Mouse (Mus musculus) brain, embryonic 18.5 days (tissue): ENCODE results near the gene Tor1a.
"Not testable (repeated sequence)": the region's sequence is repeated elsewhere in the genome, so short reads cannot be mapped to it uniquely, and the experiment has no call there.

Experiments used
- DNase-seq: peaks from one replicate; pipeline ENCODE4 v3.0.0-alpha.2; 2012; ENCODE audit warnings: low read depth, low spot score

Tor1a gene

GRCm38 (mm10) chr2:30954797-30955196 lies 12.9 kb downstream of the Tor1a start:
- no peak for DNase-seq

DNA sequence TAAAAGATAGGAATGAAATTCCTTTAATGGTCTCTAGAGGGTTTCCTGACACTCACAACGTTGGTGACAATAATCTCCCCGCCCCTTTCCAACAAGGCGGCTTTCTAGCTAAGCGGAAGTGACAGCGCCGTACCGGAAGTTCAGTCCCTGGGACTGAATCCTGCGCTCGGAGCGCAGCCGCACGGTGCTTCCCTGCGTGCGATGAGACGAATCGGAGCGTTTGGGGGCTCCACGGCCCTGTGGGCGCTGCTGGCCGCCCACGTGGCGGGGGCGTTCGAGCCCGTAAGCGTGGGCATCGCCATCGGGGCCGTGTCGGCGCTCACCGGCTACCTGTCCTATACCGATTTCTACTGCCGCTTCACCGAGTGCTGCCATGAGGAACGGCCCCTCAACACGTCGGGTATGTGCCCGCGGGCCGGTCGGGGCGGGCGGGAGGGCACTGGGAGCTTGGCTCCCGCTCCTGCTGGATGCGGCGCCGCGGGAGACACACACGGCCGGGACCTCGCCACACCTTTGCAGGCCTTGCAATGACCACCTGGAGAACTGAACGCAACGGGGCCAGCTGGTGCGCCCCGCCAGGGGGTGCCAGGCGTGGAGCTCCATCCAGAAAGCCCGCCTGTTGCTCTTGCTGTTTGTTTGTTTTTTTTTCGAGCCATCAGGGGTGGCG lies 14.8 kb downstream of the Tor1a start, which contains the start of gene Tor1b:
Tor1b (plus strand) TSS at position 136 of the 667 bp plus-strand sequence.
- peak; percentile 78 for DNase-seq

DNA sequence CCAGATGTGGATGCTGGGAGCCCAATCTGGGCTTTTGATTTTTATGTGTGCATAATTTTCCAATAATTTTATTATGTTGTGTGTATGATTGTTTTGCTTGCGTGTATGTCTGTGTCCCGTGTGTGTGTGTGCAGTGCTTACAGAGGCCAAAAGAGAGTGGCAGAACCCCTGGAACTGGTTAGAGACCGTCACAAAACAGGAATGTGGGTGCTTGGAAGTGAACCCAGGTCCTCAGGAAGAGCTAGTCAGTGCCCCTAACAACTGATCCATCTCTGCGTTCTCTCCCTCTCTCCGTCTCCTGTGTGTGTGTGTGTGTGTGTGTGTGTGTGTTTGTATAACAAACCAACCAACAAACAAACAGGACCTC lies 15.3 kb downstream of the Tor1a start:
- no peak for DNase-seq

- DNase-seq: no peak
Observed at GRCm38 (mm10) chr2:30942603-30943011, 25.1 kb downstream of the Tor1a start.

- not testable (repeated sequence) for DNase-seq
Observed at GRCm38 (mm10) chr2:30942116-30942515, 25.6 kb downstream of the Tor1a start.

DNA sequence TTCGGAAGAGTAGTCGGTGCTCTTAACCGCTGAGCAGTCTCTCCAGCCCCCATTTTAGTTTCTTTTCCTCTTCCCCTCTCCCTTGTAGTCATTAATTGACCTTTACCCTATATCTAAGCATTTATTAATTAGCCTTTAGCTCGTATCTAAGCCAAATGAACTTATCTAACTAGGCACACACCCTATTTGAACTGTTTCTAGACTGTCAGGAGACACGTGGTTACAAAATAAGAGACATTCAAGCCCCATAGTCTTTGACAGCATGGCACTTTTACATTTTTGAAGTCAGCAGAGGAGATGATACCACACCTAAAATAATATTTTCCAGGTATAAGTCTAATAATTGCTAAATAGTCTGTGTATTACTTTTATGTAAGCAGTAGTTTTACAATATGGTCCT lies 26.1 kb downstream of the Tor1a start:
- no peak for DNase-seq

- DNase-seq: no peak
Observed at GRCm38 (mm10) chr2:30938574-30938991, 29.1 kb downstream of the Tor1a start.

- DNase-seq: no peak
Observed at GRCm38 (mm10) chr2:30937731-30938130, 30.0 kb downstream of the Tor1a start.

- no peak for DNase-seq
Observed at GRCm38 (mm10) chr2:30936808-30937207, 30.9 kb downstream of the Tor1a start.

- no peak for DNase-seq
Observed at GRCm38 (mm10) chr2:30933917-30934450, 33.7 kb downstream of the Tor1a start.

GRCm38 (mm10) chr2:30933032-30933431 lies 34.7 kb downstream of the Tor1a start:
- DNase-seq: no peak

DNA sequence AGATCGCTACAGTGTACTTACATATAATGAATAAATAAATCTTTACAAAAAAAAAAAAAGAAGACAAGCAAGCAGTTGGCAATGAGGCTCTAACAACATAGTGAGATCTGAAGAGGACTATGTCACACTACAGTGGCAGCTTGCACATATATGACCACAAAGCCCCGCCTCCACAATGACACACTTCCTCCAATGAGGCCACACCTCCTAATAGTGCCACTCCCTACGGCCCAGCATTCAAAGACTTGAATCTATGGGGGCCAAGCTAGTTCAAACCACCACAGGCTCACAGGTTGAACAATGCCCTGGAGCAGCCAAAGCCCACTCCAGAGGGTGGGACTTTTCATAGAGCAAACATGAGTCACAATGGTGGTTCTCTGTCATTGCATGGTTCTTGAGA lies 35.8 kb downstream of the Tor1a start:
- DNase-seq: no peak

DNA sequence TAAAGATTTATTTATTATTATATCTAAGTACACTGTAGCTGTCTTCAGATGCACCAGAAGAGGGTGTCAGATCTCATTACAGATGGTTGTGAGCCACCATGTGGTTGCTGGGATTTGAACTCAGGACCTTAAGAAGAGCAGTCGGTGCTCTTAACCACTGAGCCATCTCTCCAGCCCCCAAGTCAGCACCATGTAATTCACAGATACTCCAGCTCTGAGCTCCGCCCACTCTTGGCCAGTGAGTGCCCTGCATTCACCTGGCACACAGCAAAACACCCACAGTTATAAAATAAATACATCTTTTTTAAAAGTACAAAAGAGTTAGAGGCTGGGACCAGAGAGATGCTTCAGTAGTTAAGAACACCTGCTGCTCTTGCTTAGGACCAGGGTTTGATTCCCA lies 36.9 kb downstream of the Tor1a start:
- DNase-seq: not testable (repeated sequence)

DNA sequence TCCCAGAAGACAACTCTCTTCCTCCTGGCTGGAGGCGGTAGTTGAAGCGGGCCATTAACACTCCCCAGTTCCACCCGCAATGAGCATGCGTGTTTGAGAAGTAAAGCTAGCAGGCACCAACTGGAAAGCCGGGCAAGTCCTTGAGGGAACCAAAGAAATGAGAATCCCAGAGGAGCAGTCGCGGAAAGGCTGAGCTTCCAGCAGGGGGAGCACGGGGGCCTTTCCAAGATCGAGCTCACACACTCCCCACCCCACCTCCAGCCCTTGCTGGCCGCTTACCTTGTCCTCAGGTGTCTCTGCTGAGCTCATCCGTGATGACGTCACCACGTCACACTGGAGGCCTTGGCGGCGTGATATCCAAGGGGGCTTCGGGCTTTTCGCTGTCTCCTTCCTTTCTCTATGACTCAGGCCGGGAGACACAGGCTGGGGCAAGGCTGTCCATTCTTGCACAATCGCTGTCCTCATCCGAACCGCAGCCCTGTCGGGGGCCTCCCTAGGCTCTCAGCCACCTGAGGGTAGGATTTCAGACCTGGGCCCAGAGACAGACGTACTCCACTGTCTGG lies 38.2 kb downstream of the Tor1a start, which contains the start of gene Ptges:
Ptges (minus strand) TSS at position 381 of the 563 bp plus-strand sequence.
- DNase-seq: peak; percentile 65

DNA sequence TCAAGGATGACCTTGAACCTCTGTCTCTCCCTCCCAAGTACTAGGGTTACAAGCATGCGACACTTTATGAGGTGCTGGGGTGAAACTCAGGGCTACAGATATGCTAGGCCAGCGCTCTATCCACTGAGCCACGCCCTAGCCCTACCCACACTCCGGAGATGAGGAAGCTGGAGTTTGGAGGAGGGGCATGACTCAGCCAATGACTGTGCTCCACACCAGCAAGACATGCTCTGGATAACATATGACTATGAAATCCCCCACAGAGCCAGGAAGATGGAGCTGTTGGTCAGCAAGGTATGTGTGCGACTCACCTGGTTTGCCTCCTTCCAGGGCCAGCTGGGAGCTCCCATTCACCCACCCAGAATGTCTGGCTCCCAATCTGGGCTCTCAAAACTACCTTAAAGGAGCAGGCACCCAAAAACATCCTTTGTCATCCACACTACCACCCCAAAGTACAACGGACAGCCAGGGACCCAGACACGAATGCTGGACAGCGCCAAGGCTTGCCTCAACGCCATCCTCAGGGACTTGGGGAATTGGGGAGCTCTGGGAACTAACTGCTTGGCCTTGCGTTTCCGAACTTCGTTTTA lies 38.7 kb downstream of the Tor1a start:
- DNase-seq: no peak

GRCm38 (mm10) chr2:30927844-30928628 lies 39.7 kb downstream of the Tor1a start:
- no peak for DNase-seq

- no peak for DNase-seq
Observed at GRCm38 (mm10) chr2:30927151-30927781, 40.5 kb downstream of the Tor1a start.

GRCm38 (mm10) chr2:30926381-30926780 lies 41.4 kb downstream of the Tor1a start:
- no peak for DNase-seq

- DNase-seq: no peak
Observed at GRCm38 (mm10) chr2:30925181-30925580, 42.6 kb downstream of the Tor1a start.

GRCm38 (mm10) chr2:30923099-30923498 lies 44.6 kb downstream of the Tor1a start:
- no peak for DNase-seq

DNA sequence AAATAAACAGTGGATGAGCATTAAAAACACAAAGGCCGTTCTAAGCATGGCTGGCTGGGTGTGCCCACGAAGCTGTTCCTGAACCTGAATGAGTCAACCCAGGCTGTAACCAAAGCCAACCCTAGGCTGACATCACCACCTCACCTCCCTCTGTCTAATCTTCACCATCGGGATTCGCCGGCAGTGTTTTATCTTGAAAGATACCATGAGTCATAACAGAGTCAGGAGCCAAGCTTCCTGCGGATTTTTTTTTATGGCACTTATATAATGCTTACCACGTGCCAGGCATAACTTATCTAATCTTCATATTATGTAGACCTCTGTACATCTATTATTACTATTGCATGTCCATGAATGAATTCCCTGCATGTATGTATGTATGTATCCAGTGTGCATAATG lies 47.5 kb downstream of the Tor1a start:
- no peak for DNase-seq
